Mouse (Mus musculus): ENCODE data around the gene Kmt5a. TPM values are rescaled to one million over a fixed set of nuclear protein-coding genes. Genes with fewer than 3 reads are reported as not detected.
A peak's percentile ranks its signal among the peaks of the same experiment; 100 is the strongest.

The Kmt5a gene
- polyA plus RNA-seq, 1 experiment from 2014 or later, result 60.9 TPM

DNA sequence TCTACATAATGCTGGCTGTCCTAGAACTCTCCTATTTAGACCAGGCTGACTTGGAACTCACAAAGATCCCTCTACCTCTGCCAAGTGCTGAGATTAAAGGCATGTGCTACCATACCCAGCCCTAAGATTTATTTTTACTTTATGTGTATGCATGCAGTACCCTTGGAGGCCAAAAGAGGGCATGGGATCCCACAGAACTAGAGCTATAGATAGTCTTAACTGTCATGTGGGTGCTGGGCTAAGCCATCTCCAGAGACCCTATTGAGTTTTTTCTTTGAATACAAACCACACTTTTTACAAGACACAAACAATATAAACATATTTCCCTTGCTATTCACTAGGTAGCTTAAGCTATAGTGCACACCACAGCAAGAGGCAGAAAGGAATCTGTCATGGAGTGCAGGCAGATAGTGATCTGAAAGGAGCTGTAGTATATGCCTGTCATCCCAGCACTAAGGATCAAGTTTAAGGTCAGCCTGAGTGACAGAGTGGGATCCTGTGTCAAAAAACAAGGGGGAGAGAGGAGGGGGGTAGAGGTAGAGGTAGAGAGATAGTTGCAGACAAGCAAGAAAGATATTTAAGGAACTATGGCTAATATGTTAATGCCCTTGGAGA is 7.2 kb upstream of the Kmt5a start:
- ATAC-seq (ENCODE audit: insufficient number of reproducible peaks, insufficient read depth, low FRiP score, low TSS enrichment), result peak; percentile 59; the same call in 1 of the 2 replicates
- Histone ChIP-seq H3K9me3 (no peaks in the 10 kb centered on the region), H3K27ac (no peak overlapping the region)

DNA sequence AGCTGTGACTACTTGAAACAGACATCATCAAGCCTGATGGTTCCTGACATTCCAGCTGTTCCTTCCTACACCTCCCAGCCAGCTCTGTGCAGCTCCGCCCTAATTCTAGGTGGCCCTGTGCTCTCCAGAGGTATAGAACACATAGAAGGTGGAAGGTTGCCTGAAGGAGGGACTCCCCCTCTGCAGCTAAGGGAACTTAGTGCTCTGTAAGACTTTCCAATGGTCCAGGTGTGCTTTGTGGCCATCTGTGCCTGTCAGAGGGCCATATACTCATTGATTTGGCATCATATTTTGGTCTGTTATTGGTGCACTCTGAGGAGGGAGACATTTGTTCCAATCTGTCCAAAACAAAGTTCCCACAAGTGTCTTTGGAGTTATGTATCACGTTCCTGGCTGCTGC is 6.7 kb upstream of the Kmt5a start:
- no peaks in the 10 kb centered on the region for H3K9me3 ChIP-seq
- no peak overlapping the region for H3K4me3 ChIP-seq
- no peaks in the 10 kb centered on the region for H3K27me3 ChIP-seq
- H3K4me2 ChIP-seq (replicated peaks), result no peak overlapping the region
- WGBS, result 69% methylated on average over 2 of the region's 2 CpGs
- H3K36me3 ChIP-seq, result no peaks in the 10 kb centered on the region
- no peak overlapping the region for H3K9ac ChIP-seq
- no peak for ATAC-seq (ENCODE audit: insufficient number of reproducible peaks, insufficient read depth, low FRiP score, low TSS enrichment)
- no peak overlapping the region for H3K27ac ChIP-seq
- H3K4me1 ChIP-seq, result peaks cover 5% of the 10 kb centered on the region; the same call in 1 of the 2 replicates

More for the DNA sequence above, 7.2 kb upstream of the Kmt5a start:
- H3K27me3 ChIP-seq, result no peaks in the 10 kb centered on the region
- H3K9ac ChIP-seq, result no peak overlapping the region
- H3K4me2 ChIP-seq (replicated peaks), result no peak overlapping the region
- no peaks in the 10 kb centered on the region for H3K36me3 ChIP-seq
- peaks cover 5% of the 10 kb centered on the region; the same call in 1 of the 2 replicates for H3K4me1 ChIP-seq
- H3K4me3 ChIP-seq, result no peak overlapping the region

DNA sequence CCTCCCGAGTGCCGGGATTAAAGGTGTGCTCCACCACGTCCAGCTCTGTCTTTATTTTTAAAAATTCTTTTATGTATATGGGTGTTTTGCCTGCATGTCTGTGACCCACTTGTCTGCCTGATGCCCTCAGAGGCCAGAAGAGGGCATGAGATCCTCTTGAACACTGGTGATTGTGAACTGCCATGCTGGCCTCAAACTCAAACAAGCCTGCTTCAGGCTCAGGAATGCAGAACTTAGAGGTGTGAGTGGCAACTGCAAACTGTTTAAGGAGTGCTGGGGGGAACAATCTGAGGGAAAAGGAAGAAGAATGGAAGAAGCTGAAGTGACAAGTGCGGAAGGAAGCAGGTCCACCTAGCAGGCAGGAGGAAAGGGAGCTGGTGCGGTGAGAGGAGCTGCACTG is 1.5 kb upstream of the Kmt5a start:
- peaks cover 6% of the 10 kb centered on the region; the same call in 1 of the 2 replicates for H3K4me1 ChIP-seq
- H3K36me3 ChIP-seq, result no peaks in the 10 kb centered on the region
- H3K27me3 ChIP-seq, result no peaks in the 10 kb centered on the region
- no peaks in the 10 kb centered on the region for H3K9me3 ChIP-seq
- H3K4me3 ChIP-seq, result no peak overlapping the region
- no peak overlapping the region for H3K4me2 ChIP-seq (replicated peaks)
- WGBS, result 92% methylated on average over 5 of the region's 5 CpGs
- no peak for ATAC-seq (ENCODE audit: insufficient number of reproducible peaks, insufficient read depth, low FRiP score, low TSS enrichment)
- no peak overlapping the region for H3K27ac ChIP-seq
- H3K9ac ChIP-seq, result no peak overlapping the region

DNA sequence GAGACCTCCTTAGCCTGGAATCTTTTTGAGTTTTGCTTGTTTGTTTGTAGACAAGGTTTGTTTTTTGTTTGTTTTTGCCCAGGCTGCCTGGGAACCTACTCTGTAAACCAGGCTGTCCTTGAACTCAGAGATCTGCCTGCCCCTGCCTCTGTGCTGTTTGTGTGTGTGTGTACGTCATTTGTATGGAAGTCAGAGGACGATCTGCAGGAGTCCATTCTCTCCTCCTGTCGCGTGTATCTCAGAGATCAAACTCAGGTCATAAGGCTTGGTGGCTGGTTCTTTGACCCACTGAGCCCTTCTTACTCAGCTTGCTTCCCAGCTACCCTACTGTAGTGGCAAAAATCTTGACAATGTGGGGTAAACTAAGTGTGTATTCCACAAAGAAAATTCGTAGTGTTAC is 984 bp upstream of the Kmt5a start:
- H3K4me1 ChIP-seq, result peaks cover 6% of the 10 kb centered on the region; the same call in 1 of the 2 replicates
- no peaks in the 10 kb centered on the region for H3K27me3 ChIP-seq
- H3K4me2 ChIP-seq (replicated peaks), result peak overlapping the region; percentile 94
- ATAC-seq (ENCODE audit: insufficient number of reproducible peaks, insufficient read depth, low FRiP score, low TSS enrichment), result no peak
- H3K36me3 ChIP-seq, result no peaks in the 10 kb centered on the region
- H3K27ac ChIP-seq, result 0 out of 2 replicates have a peak overlapping the region, but pooled peaks have one; percentile 32
- no peaks in the 10 kb centered on the region for H3K9me3 ChIP-seq
- WGBS, result 63% methylated on average over 5 of the region's 5 CpGs
- H3K4me3 ChIP-seq, result peak overlapping the region; percentile 71; the same call in 1 of the 2 replicates
- H3K9ac ChIP-seq, result no peak overlapping the region

DNA sequence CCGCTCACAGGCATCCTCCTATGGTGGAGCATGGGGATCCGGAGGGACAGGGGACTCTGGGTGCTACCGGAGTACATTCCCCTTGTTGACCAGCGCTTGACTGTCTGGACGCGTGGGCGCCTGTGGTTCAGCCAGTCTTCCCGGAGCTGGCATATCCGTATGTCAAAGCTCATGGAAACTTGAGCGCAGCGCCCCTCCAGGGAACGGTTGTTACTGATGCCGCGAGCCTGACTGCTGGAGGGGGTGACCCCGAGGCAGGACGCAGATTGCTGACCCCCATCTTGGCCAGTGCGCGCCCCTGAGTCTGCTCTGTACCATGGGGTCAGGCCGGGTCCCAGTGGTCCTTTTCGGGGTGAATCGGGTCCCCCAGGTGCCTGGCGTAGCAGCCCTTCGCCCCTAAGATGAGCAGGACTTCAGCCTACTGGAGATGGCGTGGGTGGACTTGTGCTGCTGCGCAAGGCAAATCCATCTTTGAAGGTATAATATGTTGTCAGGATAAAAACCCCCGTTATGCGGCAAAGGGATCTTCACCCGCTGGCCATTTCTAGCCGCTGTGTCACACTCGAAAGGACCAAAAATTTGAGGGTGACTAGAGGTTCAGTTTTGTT is 468 bp downstream of the Kmt5a start:
- 1% methylated on average over 30 of the region's 30 CpGs for WGBS
- Histone ChIP-seq H3K4me1 (peaks cover 12% of the 10 kb centered on the region), H3K9me3 (no peaks in the 10 kb centered on the region), H3K4me2 (replicated peaks) (peak overlapping the region; percentile 94), H3K36me3 (no peaks in the 10 kb centered on the region), H3K9ac (peak overlapping the region; percentile 74), H3K27me3 (no peaks in the 10 kb centered on the region), H3K4me3 (peak overlapping the region; percentile 71), H3K27ac (peak overlapping the region; percentile 89)
- ATAC-seq (ENCODE audit: insufficient number of reproducible peaks, insufficient read depth, low FRiP score, low TSS enrichment), result peak; percentile 42

DNA sequence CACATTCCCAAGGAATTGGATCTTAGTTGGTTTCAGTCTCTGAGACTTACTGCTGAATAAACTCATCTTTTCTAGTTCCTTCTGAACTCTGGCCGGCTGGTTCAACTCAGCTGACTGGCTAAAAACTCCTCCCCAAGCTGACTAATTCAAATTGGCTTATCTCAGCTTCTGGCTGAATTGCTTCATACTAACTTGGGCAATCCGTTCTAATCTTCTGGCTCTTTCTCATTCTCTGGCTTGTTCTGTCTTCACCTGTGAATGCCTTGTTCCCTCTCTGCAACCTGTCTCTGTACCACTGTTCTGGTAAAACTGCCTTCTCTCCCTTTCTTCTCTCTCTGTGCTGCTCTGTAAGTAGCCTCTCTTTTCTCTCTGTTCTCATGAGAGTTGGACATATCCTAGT is 2.9 kb downstream of the Kmt5a start:
- Histone ChIP-seq H3K4me3 (no peak overlapping the region), H3K4me1 (peaks cover 25% of the 10 kb centered on the region), H3K9ac (no peak overlapping the region), H3K27ac (no peak overlapping the region), H3K27me3 (no peaks in the 10 kb centered on the region), H3K9me3 (no peaks in the 10 kb centered on the region), H3K36me3 (peaks cover 6% of the 10 kb centered on the region), H3K4me2 (replicated peaks) (no peak overlapping the region)
- 69% methylated on average over 2 of the region's 2 CpGs for WGBS
- no peak for ATAC-seq (ENCODE audit: insufficient number of reproducible peaks, insufficient read depth, low FRiP score, low TSS enrichment)

DNA sequence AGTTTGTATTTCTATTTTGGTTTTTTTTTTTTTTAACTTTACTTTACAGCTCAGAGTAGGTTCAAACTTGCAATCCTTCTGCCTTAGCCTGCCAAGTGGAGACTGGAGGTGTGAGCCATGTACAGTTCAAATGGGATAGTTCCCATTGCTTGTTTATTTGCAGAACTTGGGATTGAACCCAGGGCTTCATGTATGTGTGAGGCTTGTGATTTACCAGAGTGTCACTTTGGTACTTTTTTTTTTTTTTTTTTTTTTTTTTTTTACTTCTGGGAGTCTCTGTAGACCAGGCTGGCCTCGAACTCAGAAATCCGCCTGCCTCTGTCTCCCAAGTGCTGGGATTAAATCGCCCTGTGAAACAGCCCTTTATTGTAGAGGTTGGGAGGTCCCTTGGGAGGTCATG is 4.5 kb downstream of the Kmt5a start:
- Histone ChIP-seq H3K4me1 (peaks cover 38% of the 10 kb centered on the region), H3K36me3 (peaks cover 21% of the 10 kb centered on the region), H3K9me3 (no peaks in the 10 kb centered on the region), H3K4me2 (replicated peaks) (peak overlapping the region; percentile 79), H3K27ac (no peak overlapping the region), H3K9ac (no peak overlapping the region), H3K27me3 (no peaks in the 10 kb centered on the region), H3K4me3 (0 out of 2 replicates have a peak overlapping the region, but pooled peaks have one; percentile 96)
- 66% methylated on average over 3 of the region's 3 CpGs for WGBS
- ATAC-seq (ENCODE audit: insufficient number of reproducible peaks, insufficient read depth, low FRiP score, low TSS enrichment), result no peak

DNA sequence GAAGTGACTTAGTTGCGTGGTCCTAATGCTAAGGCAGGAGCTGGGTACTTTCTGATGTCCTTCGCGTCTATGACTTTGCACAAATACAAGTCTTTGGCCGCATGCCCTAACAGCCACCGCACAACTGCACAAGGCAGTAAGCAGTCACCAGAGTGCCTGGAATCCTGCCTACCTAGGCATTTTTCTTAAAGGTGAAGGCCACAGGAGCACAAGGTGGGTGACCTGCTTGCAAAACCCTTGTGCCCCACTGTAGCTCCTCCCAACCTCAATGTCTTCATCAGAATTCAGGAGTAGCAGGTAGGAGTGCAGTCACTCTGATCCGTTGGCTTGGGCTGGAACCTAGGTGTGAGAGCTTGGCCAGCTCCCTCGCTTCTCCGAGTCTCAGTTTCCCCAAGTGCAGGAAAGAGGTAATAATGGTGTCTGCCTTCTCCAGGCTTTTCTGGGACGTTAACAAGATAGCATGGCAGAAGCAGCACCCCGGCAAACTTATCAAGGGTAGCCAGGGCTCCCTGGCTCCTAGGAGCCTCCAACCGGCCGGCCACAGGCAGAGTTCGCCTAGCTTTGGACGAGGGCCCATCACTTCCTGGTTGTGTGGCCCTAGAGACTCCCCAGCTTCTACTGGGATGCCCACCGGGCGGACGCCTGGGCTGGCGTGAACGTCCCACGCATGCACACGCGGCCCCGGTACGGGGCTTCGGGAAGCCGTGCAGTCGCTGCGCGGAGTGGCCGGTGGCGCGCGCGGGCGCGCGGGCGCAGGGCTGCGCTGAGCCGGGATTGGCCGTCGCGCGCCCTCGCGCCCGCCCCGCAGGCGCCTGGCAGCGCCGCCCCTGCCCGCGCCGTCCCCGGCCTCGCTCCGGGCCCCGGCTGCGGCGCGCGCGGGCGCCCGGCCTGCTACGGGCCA is 5.2 kb downstream of the Kmt5a start:
- peak overlapping the region; percentile 95 for H3K9ac ChIP-seq
- H3K27me3 ChIP-seq, result no peaks in the 10 kb centered on the region
- peak overlapping the region; percentile 92 for H3K4me2 ChIP-seq (replicated peaks)
- 7% methylated on average over 63 of the region's 66 CpGs for WGBS
- H3K9me3 ChIP-seq, result no peaks in the 10 kb centered on the region
- H3K36me3 ChIP-seq, result peaks cover 27% of the 10 kb centered on the region
- peak overlapping the region; percentile 96 for H3K4me3 ChIP-seq
- peaks cover 43% of the 10 kb centered on the region for H3K4me1 ChIP-seq
- H3K27ac ChIP-seq, result peak overlapping the region; percentile 87
- peak; percentile 90 for ATAC-seq (ENCODE audit: insufficient number of reproducible peaks, insufficient read depth, low FRiP score, low TSS enrichment)

DNA sequence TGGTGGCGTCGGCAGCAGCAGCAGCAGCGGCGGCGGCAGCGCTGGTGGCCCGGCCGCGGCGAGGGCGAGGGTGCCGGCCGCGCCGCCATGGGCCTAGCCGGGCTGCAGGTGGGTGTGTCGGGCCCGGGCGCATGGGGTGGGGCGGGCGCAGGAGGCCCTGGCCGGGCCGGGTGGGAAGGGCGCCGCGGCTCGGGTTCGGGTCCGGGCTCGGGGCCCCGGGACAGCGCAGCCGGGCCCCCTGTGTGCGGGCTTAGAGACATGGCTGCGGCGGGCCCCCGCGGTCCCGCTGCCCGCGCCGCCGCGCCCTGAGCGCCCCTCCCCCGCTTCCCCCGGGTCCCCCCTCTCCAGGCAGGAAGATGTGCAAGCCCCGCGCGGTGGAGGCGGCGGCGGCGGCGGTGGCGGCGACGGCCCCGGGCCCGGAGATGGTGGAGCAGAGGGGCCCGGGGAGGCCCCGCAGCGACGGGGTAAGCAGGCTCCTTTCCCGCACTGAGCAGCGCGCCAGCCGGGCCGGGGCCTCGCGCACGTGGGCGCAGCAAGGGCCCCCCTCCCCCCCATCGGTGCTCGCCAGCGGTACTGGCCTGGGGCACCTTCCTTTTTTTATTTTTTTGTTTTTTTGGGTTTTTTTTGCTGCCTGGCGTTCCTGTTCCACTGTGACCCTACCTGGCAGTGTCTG is 6.0 kb downstream of the Kmt5a start:
- H3K9me3 ChIP-seq, result no peaks in the 10 kb centered on the region
- peak overlapping the region; percentile 96 for H3K4me3 ChIP-seq
- peaks cover 35% of the 10 kb centered on the region for H3K36me3 ChIP-seq
- ATAC-seq (ENCODE audit: insufficient number of reproducible peaks, insufficient read depth, low FRiP score, low TSS enrichment), result peak; percentile 31
- peaks cover 44% of the 10 kb centered on the region for H3K4me1 ChIP-seq
- H3K27ac ChIP-seq, result peak overlapping the region; percentile 87
- no peaks in the 10 kb centered on the region for H3K27me3 ChIP-seq
- peak overlapping the region; percentile 92 for H3K4me2 ChIP-seq (replicated peaks)
- WGBS, result 1% methylated on average over 38 of the region's 77 CpGs
- H3K9ac ChIP-seq, result peak overlapping the region; percentile 95

DNA sequence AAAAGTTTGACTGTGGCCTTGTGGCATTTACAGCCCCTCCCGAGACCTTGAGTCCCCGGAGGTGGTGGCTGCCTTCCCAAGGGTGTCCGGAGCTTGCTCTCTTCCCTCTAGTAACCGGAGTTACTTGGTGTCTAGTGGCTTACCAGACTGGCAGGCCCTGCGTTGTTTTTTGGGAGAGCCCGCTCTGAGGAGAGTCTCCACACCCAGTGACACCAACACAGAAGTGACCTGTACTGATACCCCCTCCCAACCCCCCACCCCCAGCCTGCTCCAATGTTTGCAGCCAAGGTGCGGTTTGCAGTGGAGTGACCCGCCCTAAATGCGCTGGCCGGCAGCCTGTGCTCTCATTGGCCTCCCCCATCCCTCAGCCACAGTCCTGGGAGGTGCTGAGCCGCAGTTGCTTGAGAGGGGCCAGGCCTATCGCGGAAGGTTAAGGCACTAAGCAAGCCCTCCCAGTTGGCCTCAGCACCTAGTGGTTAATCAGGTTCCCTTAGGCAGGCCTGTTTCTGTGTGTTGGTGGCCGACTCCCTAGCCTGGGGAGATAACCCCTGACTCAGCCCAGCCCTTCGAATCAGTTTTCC is 6.7 kb downstream of the Kmt5a start:
- Histone ChIP-seq H3K27me3 (no peaks in the 10 kb centered on the region), H3K9ac (peak overlapping the region; percentile 95), H3K27ac (peak overlapping the region; percentile 87), H3K4me1 (peaks cover 42% of the 10 kb centered on the region), H3K4me3 (peak overlapping the region; percentile 96), H3K9me3 (no peaks in the 10 kb centered on the region), H3K36me3 (peaks cover 42% of the 10 kb centered on the region), H3K4me2 (replicated peaks) (peak overlapping the region; percentile 92)
- WGBS, result 2% methylated on average over 15 of the region's 15 CpGs
- ATAC-seq (ENCODE audit: insufficient number of reproducible peaks, insufficient read depth, low FRiP score, low TSS enrichment), result no peak

DNA sequence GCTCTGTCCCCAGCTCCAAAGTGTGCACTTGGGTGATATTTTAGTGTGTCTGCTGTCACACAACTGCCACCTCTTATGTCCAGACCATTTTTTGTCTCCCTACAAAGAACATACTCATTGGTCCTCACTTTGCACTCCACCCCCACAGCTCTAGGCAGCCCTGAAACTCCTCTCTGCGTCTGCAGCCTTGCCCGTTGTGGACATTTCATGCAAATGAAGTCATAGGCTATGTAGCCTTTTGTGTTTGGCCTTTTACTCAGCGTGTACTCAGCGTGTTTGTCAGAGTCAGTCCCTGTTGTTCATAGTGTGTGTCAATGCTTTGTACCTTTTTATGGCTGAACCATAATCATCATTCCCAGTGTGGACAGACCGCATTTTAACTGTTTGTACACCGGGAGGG is 9.8 kb downstream of the Kmt5a start:
- Histone ChIP-seq H3K27ac (peak overlapping the region; percentile 48; the same call in 1 of the 2 replicates), H3K4me2 (replicated peaks) (0 out of 2 replicates have a peak overlapping the region, but pooled peaks have one; percentile 7), H3K4me3 (0 out of 2 replicates have a peak overlapping the region, but pooled peaks have one; percentile 4), H3K36me3 (peaks cover 69% of the 10 kb centered on the region), H3K9ac (no peak overlapping the region), H3K9me3 (no peaks in the 10 kb centered on the region), H3K4me1 (peaks cover 41% of the 10 kb centered on the region), H3K27me3 (no peaks in the 10 kb centered on the region)
- ATAC-seq (ENCODE audit: insufficient number of reproducible peaks, insufficient read depth, low FRiP score, low TSS enrichment), result no peak
- WGBS, result 58% methylated on average over 6 of the region's 6 CpGs

All from embryonic facial prominence, embryonic 12.5 days (tissue).